Mouse (Mus musculus) heart, embryonic 15.5 days (tissue): ENCODE results near the gene Gpatch8. TPM values are rescaled to one million over a fixed set of nuclear protein-coding genes. Genes with fewer than 3 reads are reported as not detected.

Experiments
- ATAC-seq: fragments of 200-750 bp; cut with Nextera tagmentation; replicated peaks from 2 replicates; pipeline ENCODE4 v1.8.0; 2017; ENCODE audit warnings: low read depth, moderate TSS enrichment; ENCODE audit not compliant: insufficient number of reproducible peaks, insufficient read depth, low FRiP score
- H3K27ac ChIP-seq: fragments of 300-500 bp; sonication (generic); 2 replicates; pipeline ENCODE4 v1.5.1; 2015; ENCODE audit warnings: mild to moderate bottlenecking, inconsistent platforms
- H3K27me3 ChIP-seq: fragments of 300-500 bp; sonication (generic); 2 replicates; pipeline ENCODE4 v1.6.1; 2015; ENCODE audit warnings: inconsistent platforms
- H3K36me3 ChIP-seq: fragments of 300-500 bp; sonication (generic); 2 replicates; pipeline ENCODE4 v1.6.1; 2015; ENCODE audit warnings: mild to moderate bottlenecking, inconsistent platforms
- H3K4me1 ChIP-seq: fragments of 300-500 bp; sonication (generic); replicated peaks from 2 replicates; pipeline ENCODE4 v1.6.1; 2015; ENCODE audit warnings: inconsistent platforms
- H3K4me2 ChIP-seq: fragments of 300-500 bp; sonication (generic); 2 replicates; pipeline ENCODE4 v1.6.1; 2015; ENCODE audit warnings: inconsistent platforms, mild to moderate bottlenecking, moderate library complexity
- H3K4me3 ChIP-seq: fragments of 300-500 bp; sonication (generic); 2 replicates; pipeline ENCODE4 v1.5.1; 2015; ENCODE audit warnings: mild to moderate bottlenecking, inconsistent platforms
- H3K9ac ChIP-seq: fragments of 300-500 bp; sonication (generic); 2 replicates; pipeline ENCODE4 v1.6.1; 2015; ENCODE audit warnings: mild to moderate bottlenecking, inconsistent platforms
- H3K9me3 ChIP-seq: fragments of 300-500 bp; sonication (generic); replicated peaks from 2 replicates; pipeline ENCODE4 v1.6.1; 2016; ENCODE audit warnings: inconsistent platforms
- WGBS: fragments of 180-500 bp; shearing (Covaris S2); methylation state at CpG from one replicate; pipeline ENCODE4 v1.1.7; 2015; ENCODE audit warnings: mixed read lengths; 5-methylcytosine and 5-hydroxymethylcytosine counted together
- polyA plus RNA-seq: library from polyadenylated mRNA; unstranded; fragments of >200 nt; fragmentation: Nextera tagmentation; extraction: Ambion mirVana; gene quantifications from 2 replicates; pipeline ENCODE4 v1.2.1, GENCODE M21; 2015

The Gpatch8 gene
- polyA plus RNA-seq, 1 experiment from 2014 or later, result 34.4 TPM

GRCm38 (mm10) chr11:102494063-102494650 is 62.0 kb downstream of the Gpatch8 start:
- Histone ChIP-seq H3K27ac (peak overlapping the region; percentile 65), H3K4me3 (no peak overlapping the region), H3K36me3 (peaks cover 20% of the 10 kb centered on the region), H3K9ac (no peak overlapping the region), H3K4me2 (no peak overlapping the region), H3K27me3 (no peaks in the 10 kb centered on the region), H3K9me3 (no peaks in the 10 kb centered on the region), H3K4me1 (peaks cover 14% of the 10 kb centered on the region)
- 65% methylated on average over 7 of the region's 7 CpGs for WGBS
- ATAC-seq, result no peak

- peaks cover 12% of the 10 kb centered on the region for H3K36me3 ChIP-seq
- no peak overlapping the region for H3K9ac ChIP-seq
- peak; percentile 43; the same call in 1 of the 2 replicates for ATAC-seq
- WGBS, result 33% methylated on average over 2 of the region's 2 CpGs
- peaks cover 14% of the 10 kb centered on the region for H3K4me1 ChIP-seq
- H3K9me3 ChIP-seq, result no peaks in the 10 kb centered on the region
- H3K4me3 ChIP-seq, result no peak overlapping the region
- peak overlapping the region; percentile 9; the same call in 1 of the 2 replicates for H3K4me2 ChIP-seq
- H3K27me3 ChIP-seq, result no peaks in the 10 kb centered on the region
- H3K27ac ChIP-seq, result peak overlapping the region; percentile 65
Measured at GRCm38 (mm10) chr11:102493241-102493640, 63.0 kb downstream of the Gpatch8 start.

DNA sequence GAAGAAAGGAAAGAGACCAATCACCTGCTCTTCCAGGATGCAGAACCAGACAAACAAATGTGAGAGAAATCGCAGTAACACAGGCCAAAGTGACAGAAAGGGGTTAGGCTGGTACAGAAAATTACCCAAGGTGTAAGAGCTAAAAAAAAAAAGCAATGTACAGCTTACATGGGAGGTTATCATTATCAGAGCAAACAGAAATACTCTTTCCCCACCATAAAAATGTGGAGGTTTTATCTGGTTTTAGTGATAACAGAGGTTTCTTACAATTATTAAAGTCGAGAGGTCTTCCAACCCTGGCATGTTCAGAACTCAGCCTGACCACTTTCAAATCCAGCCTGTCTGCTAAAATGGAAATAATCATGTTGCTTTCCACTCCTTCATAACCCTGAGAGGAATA is 68.3 kb downstream of the Gpatch8 start:
- H3K36me3 ChIP-seq, result peaks cover 27% of the 10 kb centered on the region
- no peak overlapping the region for H3K4me3 ChIP-seq
- no peak overlapping the region for H3K4me2 ChIP-seq
- no peaks in the 10 kb centered on the region for H3K9me3 ChIP-seq
- no peak for ATAC-seq
- 75% methylated on average over 2 of the region's 2 CpGs for WGBS
- H3K4me1 ChIP-seq, result no peaks in the 10 kb centered on the region
- no peaks in the 10 kb centered on the region for H3K27me3 ChIP-seq
- H3K27ac ChIP-seq, result no peak overlapping the region
- H3K9ac ChIP-seq, result no peak overlapping the region

DNA sequence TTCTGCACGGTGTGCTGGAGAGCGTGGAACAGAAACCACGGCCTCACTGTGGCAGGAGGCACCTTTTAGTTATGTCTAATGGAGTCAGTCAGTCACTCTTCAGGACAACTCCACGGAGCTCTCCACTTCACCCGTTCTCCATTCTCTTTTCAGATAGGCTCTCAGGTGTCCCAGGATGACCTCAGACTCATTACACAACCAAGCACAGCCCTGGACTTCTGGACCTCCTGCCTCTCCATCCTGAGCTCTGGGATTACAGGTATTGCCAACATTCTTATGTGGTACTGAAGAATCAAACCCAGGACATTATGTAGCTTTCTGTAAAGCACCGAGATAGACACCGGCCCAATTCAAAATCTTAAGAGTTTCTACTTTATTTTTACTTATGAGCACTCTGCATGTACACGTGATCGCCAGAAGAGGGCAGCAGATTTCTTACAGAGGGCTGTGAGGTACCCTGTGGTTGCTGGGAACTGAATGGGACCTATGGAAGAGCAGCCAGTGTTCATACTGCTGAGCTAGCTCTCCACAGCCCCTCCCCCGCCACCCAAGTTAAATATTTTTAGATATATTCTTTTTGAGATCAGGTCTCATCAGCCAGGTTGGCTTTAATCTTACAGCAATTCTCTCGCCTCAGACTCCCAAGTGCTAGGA is 69.3 kb downstream of the Gpatch8 start:
- Histone ChIP-seq H3K27ac (no peak overlapping the region), H3K36me3 (peaks cover 37% of the 10 kb centered on the region), H3K4me2 (no peak overlapping the region), H3K4me3 (no peak overlapping the region), H3K27me3 (no peaks in the 10 kb centered on the region), H3K9me3 (no peaks in the 10 kb centered on the region), H3K4me1 (no peaks in the 10 kb centered on the region), H3K9ac (no peak overlapping the region)
- 65% methylated on average over 11 of the region's 11 CpGs for WGBS
- ATAC-seq, result no peak; the same call in 1 of the 2 replicates

DNA sequence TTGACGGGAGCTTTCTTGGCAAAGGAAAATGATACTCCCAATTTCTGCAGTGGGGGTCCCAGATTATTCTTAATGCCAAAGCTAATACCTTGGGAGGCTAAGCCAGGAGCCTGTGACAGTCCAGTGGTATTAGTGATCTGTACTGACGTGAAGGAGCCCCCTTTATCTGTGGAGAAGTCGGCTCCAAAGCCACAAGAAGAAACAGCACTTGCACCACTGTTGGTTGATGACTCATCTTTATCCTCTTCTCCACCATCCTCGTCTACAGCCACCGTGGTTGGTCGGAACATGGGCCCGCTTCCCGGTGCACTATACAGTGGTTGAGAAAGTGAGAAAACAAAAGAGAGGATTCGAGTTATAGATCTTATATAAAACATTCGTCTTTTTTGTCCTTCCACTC is 74.4 kb downstream of the Gpatch8 start:
- peaks cover 75% of the 10 kb centered on the region for H3K36me3 ChIP-seq
- H3K4me3 ChIP-seq, result no peak overlapping the region
- H3K9ac ChIP-seq, result no peak overlapping the region
- no peak for ATAC-seq
- WGBS, result 88% methylated on average over 10 of the region's 10 CpGs
- no peaks in the 10 kb centered on the region for H3K27me3 ChIP-seq
- no peak overlapping the region for H3K4me2 ChIP-seq
- no peaks in the 10 kb centered on the region for H3K4me1 ChIP-seq
- no peak overlapping the region for H3K27ac ChIP-seq
- no peaks in the 10 kb centered on the region for H3K9me3 ChIP-seq

GRCm38 (mm10) chr11:102480897-102481296 is 75.3 kb downstream of the Gpatch8 start:
- Histone ChIP-seq H3K27ac (no peak overlapping the region), H3K9me3 (no peaks in the 10 kb centered on the region), H3K4me2 (no peak overlapping the region), H3K36me3 (peaks cover 66% of the 10 kb centered on the region), H3K4me1 (no peaks in the 10 kb centered on the region), H3K27me3 (no peaks in the 10 kb centered on the region), H3K9ac (no peak overlapping the region), H3K4me3 (no peak overlapping the region)
- ATAC-seq, result no peak
- WGBS, result 87% methylated on average over 4 of the region's 4 CpGs

- no peaks in the 10 kb centered on the region for H3K9me3 ChIP-seq
- no peak for ATAC-seq
- H3K9ac ChIP-seq, result no peak overlapping the region
- no peaks in the 10 kb centered on the region for H3K27me3 ChIP-seq
- no peaks in the 10 kb centered on the region for H3K4me1 ChIP-seq
- no peak overlapping the region for H3K4me3 ChIP-seq
- no peak overlapping the region for H3K27ac ChIP-seq
- 96% methylated on average over 15 of the region's 15 CpGs for WGBS
- peaks cover 61% of the 10 kb centered on the region for H3K36me3 ChIP-seq
- no peak overlapping the region for H3K4me2 ChIP-seq
Measured at GRCm38 (mm10) chr11:102480111-102480510, 76.1 kb downstream of the Gpatch8 start.

GRCm38 (mm10) chr11:102479581-102479980 is 76.6 kb downstream of the Gpatch8 start:
- Histone ChIP-seq H3K27me3 (no peaks in the 10 kb centered on the region), H3K4me1 (no peaks in the 10 kb centered on the region), H3K4me2 (no peak overlapping the region), H3K9me3 (no peaks in the 10 kb centered on the region), H3K27ac (no peak overlapping the region), H3K4me3 (no peak overlapping the region), H3K9ac (no peak overlapping the region), H3K36me3 (peaks cover 56% of the 10 kb centered on the region)
- WGBS, result 95% methylated on average over 23 of the region's 23 CpGs
- ATAC-seq, result no peak

GRCm38 (mm10) chr11:102478671-102479070 is 77.5 kb downstream of the Gpatch8 start:
- H3K4me2 ChIP-seq, result no peak overlapping the region
- WGBS, result 95% methylated on average over 3 of the region's 3 CpGs
- H3K4me3 ChIP-seq, result no peak overlapping the region
- H3K27me3 ChIP-seq, result no peaks in the 10 kb centered on the region
- no peak overlapping the region for H3K9ac ChIP-seq
- H3K36me3 ChIP-seq, result peaks cover 53% of the 10 kb centered on the region
- no peak for ATAC-seq
- no peak overlapping the region for H3K27ac ChIP-seq
- H3K4me1 ChIP-seq, result no peaks in the 10 kb centered on the region
- no peaks in the 10 kb centered on the region for H3K9me3 ChIP-seq

- no peak overlapping the region for H3K27ac ChIP-seq
- peaks cover 21% of the 10 kb centered on the region for H3K36me3 ChIP-seq
- H3K27me3 ChIP-seq, result no peaks in the 10 kb centered on the region
- H3K9ac ChIP-seq, result no peak overlapping the region
- no peaks in the 10 kb centered on the region for H3K9me3 ChIP-seq
- H3K4me2 ChIP-seq, result no peak overlapping the region
- 93% methylated on average over 3 of the region's 3 CpGs for WGBS
- peaks cover 5% of the 10 kb centered on the region for H3K4me1 ChIP-seq
- no peak for ATAC-seq
- H3K4me3 ChIP-seq, result no peak overlapping the region
Measured at GRCm38 (mm10) chr11:102475027-102475426, 81.2 kb downstream of the Gpatch8 start.

- Histone ChIP-seq H3K27ac (no peak within 1 kb of the TSS), H3K4me1 (peaks cover 35% of the 10 kb centered on the region), H3K9me3 (no peaks in the 10 kb centered on the region), H3K27me3 (no peaks in the 10 kb centered on the region), H3K36me3 (no peaks in the 10 kb centered on the region), H3K4me3 (no peak within 1 kb of the TSS), H3K9ac (no peak within 1 kb of the TSS), H3K4me2 (no peak within 1 kb of the TSS)
- WGBS, result 36% methylated on average over 11 of the region's 11 CpGs
- no peak for ATAC-seq
Measured at GRCm38 (mm10) chr11:102469648-102470357, 86.4 kb downstream of the Gpatch8 start, which contains the start of gene Itga2b. TSS of gene Itga2b (minus strand) at chr11:102470122.
